Mouse (Mus musculus): ENCODE measurements around the gene Filip1l.

DNA sequence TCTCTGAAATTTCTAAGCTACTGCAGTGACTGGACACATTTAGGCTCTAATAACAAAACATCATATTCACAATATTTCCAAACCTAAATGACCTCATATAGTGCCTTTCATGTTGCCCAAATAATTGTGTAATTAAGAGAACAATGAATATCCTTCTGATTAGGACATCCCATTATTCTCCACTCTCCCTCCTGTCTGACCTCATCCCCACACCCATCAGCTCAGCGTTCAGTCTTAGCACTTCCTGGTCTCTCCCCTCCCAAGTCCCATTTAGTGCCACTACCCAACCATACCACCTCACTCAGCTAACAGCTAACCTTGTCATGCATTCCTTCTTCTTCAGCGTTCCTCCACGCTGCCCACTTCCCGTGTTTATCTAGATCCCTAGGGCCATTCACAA is 130.0 kb downstream of the Filip1l start:
- TF ChIP-seq CTCF (IDR thresholded peaks at IDR 0.05; ENCODE audit: insufficient read depth, low read depth, low read length) (no peak), POLR2A (IDR thresholded peaks at IDR 0.05; ENCODE audit: insufficient read depth, low read depth, low read length) (no peak)

Data from olfactory bulb, adult 2 months (tissue).